Mouse (Mus musculus): ENCODE results near the gene Cdkn1b.

Gene Cdkn1b

GRCm38 (mm10) chr6:134929926-134930325 lies 9.7 kb downstream of the Cdkn1b start:
- DNase-seq (ENCODE audit: low read depth, low spot score), result no peak

- no peak for DNase-seq (ENCODE audit: low read depth, low spot score)
Measured at GRCm38 (mm10) chr6:134930383-134930782, 10.2 kb downstream of the Cdkn1b start.

- DNase-seq (ENCODE audit: low read depth, low spot score), result no peak
Measured at GRCm38 (mm10) chr6:134931146-134931545, 10.9 kb downstream of the Cdkn1b start.

GRCm38 (mm10) chr6:134932486-134933206 lies 12.4 kb downstream of the Cdkn1b start:
- DNase-seq (ENCODE audit: low read depth, low spot score), result no peak

- no peak for DNase-seq (ENCODE audit: low read depth, low spot score)
Measured at GRCm38 (mm10) chr6:134933207-134933558, 13.0 kb downstream of the Cdkn1b start.

- DNase-seq (ENCODE audit: low read depth, low spot score), result no peak
Measured at GRCm38 (mm10) chr6:134934305-134934704, 14.1 kb downstream of the Cdkn1b start.

- DNase-seq (ENCODE audit: low read depth, low spot score), result no peak
Measured at GRCm38 (mm10) chr6:134939781-134940180, 19.6 kb downstream of the Cdkn1b start.

- DNase-seq (ENCODE audit: low read depth, low spot score), result no peak
Measured at GRCm38 (mm10) chr6:134943759-134944407, 23.7 kb downstream of the Cdkn1b start.

- no peak for DNase-seq (ENCODE audit: low read depth, low spot score)
Measured at GRCm38 (mm10) chr6:134946054-134946453, 25.9 kb downstream of the Cdkn1b start.

- DNase-seq (ENCODE audit: low read depth, low spot score), result no peak
Measured at GRCm38 (mm10) chr6:134946858-134947257, 26.7 kb downstream of the Cdkn1b start.

GRCm38 (mm10) chr6:134947311-134948087 lies 27.3 kb downstream of the Cdkn1b start:
- DNase-seq (ENCODE audit: low read depth, low spot score), result peak; percentile 68

- DNase-seq (ENCODE audit: low read depth, low spot score), result no peak
Measured at GRCm38 (mm10) chr6:134948522-134949061, 28.4 kb downstream of the Cdkn1b start.

- DNase-seq (ENCODE audit: low read depth, low spot score), result no peak
Measured at GRCm38 (mm10) chr6:134949241-134949640, 29.0 kb downstream of the Cdkn1b start.

GRCm38 (mm10) chr6:134951364-134951763 lies 31.2 kb downstream of the Cdkn1b start:
- no peak for DNase-seq (ENCODE audit: low read depth, low spot score)

GRCm38 (mm10) chr6:134953976-134954375 lies 33.8 kb downstream of the Cdkn1b start:
- no peak for DNase-seq (ENCODE audit: low read depth, low spot score)

GRCm38 (mm10) chr6:134956388-134956787 lies 36.2 kb downstream of the Cdkn1b start:
- no peak for DNase-seq (ENCODE audit: low read depth, low spot score)

- no peak for DNase-seq (ENCODE audit: low read depth, low spot score)
Measured at GRCm38 (mm10) chr6:134961286-134961685, 41.1 kb downstream of the Cdkn1b start.

- no peak for DNase-seq (ENCODE audit: low read depth, low spot score)
Measured at GRCm38 (mm10) chr6:134961858-134962517, 41.8 kb downstream of the Cdkn1b start.

GRCm38 (mm10) chr6:134962518-134962893 lies 42.3 kb downstream of the Cdkn1b start:
- no peak for DNase-seq (ENCODE audit: low read depth, low spot score)

GRCm38 (mm10) chr6:134963910-134964309 lies 43.7 kb downstream of the Cdkn1b start:
- no peak for DNase-seq (ENCODE audit: low read depth, low spot score)

GRCm38 (mm10) chr6:134966681-134967080 lies 46.5 kb downstream of the Cdkn1b start:
- DNase-seq (ENCODE audit: low read depth, low spot score), result no peak

- DNase-seq (ENCODE audit: low read depth, low spot score), result no peak
Measured at GRCm38 (mm10) chr6:134968326-134968725, 48.1 kb downstream of the Cdkn1b start.

Data from skeletal muscle tissue, adult 2 months (tissue).